Mouse (Mus musculus) left cerebral cortex, postnatal 14 days (tissue): Measurements from ENCODE around the gene Ppp1r13b. TPM values are rescaled to one million over a fixed set of nuclear protein-coding genes. Genes with fewer than 3 reads are reported as not detected.

Experiments
- DNase-seq, 2 experiments: peaks; one replicate each; pipeline ENCODE4 v3.0.0; 2021 to 2022; ENCODE audit warnings: low spot score in 2 of 2, mixed read lengths in 1 of 2
- intact Hi-C: fragments of 180-260 bp; cut with DNase I; formaldehyde crosslinking; loops from one replicate; pipeline ENCODE4 v1.15.1; 2025
- total RNA-seq, 2 experiments: library from RNA; stranded (reverse); gene quantifications; 2 replicates each; pipeline ENCODE4 v1.2.3; 2021

Gene Ppp1r13b
- total RNA-seq, 2 experiments from 2014 or later, result 61.2 to 64.4 TPM

- DNase-seq, result no peak
- intact Hi-C loops, result no loop called here
Observed at GRCm38 (mm10) chr12:111812611-111813010, 95.3 kb downstream of the Ppp1r13b start.

- intact Hi-C loops, result no loop called here
- DNase-seq, result no peak
Observed at GRCm38 (mm10) chr12:111812075-111812474, 95.8 kb downstream of the Ppp1r13b start.

GRCm38 (mm10) chr12:111809762-111810161 lies 98.1 kb downstream of the Ppp1r13b start:
- intact Hi-C loops, result no loop called here

GRCm38 (mm10) chr12:111808775-111809174 lies 99.1 kb downstream of the Ppp1r13b start:
- DNase-seq, result no peak
- intact Hi-C loops, result no loop called here

More at GRCm38 (mm10) chr12:111809762-111810161, 98.1 kb downstream of the Ppp1r13b start:
- DNase-seq, result peak; percentile 66 to 74

DNA sequence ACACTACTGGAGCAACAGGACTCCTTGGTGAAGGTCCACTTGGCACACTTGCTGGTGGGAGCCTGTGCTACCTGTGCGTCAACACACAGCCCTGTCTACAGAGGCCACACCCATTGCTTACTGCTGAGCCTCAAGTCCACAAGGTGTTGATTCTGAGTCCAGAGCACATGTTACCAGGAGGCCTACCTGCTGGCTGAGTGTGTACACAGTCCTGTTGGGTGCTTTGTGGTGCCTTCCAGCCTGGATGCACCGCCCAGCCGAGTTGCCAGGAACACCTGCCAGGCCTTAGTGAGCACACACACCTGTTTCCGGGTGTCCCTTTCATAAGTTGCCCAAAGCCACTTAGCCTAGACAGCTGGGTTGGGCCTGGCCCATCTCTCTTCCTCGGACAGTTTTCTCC lies 104.4 kb downstream of the Ppp1r13b start:
- no peak for DNase-seq
- intact Hi-C loops, result no loop called here

- intact Hi-C loops, result no loop called here
- DNase-seq, result peak in 1 of 2 experiments; percentile 54
Observed at GRCm38 (mm10) chr12:111800459-111801183, 107.3 kb downstream of the Ppp1r13b start.

GRCm38 (mm10) chr12:111798493-111798892 lies 109.4 kb downstream of the Ppp1r13b start:
- intact Hi-C loops, result no loop called here
- DNase-seq, result no peak

DNA sequence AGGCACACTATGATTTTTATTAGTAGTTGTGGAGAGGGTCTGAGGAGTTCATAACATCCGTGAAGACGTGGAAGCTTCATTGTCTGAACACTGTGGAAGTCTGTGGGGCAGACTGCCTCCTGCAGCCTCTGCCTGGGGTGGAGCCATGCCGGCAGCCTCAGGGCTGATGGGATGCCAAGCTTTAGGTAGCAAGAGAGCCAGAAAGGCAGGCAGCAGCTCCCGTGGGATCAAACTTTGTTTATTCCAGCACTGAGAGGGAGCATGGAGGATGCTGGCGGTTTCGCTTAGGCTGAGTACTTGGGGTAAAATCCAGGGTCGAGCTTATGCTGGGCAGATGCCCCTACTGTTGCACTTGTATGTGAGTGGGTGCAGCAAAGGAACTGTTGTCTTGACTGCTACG lies 110.7 kb downstream of the Ppp1r13b start:
- intact Hi-C loops, result no loop called here
- DNase-seq, result no peak

GRCm38 (mm10) chr12:111795180-111795895 lies 112.6 kb downstream of the Ppp1r13b start:
- intact Hi-C loops, result no loop called here
- DNase-seq, result peak in 1 of 2 experiments; percentile 48

DNA sequence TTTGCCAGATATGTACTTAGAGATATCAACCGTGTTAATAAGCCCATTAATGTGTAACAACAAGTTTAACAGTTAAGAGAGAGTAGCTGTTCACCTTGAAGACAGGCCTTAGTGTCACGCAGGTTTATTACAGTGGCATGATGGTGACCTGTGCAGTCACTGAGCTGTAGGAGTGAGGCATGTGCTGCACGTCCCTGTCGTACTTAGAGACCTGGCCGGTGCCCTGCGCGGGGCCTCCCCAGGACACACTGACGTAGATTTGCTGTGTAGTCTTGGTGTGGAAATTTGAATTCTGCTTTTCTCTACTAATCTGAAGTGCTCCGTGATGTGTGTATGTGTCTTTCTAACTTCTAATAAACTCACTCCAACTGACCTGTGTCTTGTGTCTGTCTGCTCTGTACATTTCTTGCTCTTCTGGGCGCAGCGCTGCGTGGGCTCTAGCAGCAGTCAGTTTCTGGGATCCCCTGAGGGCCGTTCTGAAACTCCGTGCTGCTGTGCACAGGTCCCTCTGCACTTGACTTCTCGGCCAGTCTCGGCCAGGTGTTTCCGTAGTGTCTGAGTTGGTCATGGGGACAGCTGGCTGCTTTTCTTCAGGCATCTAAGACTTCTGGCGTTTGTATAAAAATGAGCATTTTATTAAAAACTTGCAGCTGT lies 113.3 kb downstream of the Ppp1r13b start:
- no peak for DNase-seq
- intact Hi-C loops, result no loop called here

DNA sequence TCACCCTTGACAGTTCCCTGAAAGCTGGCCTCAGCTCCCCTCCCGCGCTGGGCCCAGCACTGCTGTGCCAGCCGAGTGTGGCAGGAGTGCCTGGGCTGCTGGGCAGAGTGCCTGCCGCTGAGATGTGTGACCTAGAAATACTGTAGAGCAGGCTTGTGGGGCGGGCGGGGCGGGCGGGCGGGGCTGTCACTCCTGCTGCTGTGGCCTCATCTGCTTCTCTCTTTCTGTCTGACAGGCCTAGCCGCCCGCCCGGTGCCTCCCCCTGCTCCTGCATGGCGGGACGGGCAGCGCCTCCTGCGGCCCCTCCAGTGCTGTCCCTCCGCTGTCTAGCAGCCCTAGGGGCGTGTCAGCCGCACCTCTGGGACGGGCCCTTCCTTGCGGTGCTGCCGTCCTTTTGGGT lies 113.8 kb downstream of the Ppp1r13b start:
- intact Hi-C loops, result no loop called here
- DNase-seq, result no peak

DNA sequence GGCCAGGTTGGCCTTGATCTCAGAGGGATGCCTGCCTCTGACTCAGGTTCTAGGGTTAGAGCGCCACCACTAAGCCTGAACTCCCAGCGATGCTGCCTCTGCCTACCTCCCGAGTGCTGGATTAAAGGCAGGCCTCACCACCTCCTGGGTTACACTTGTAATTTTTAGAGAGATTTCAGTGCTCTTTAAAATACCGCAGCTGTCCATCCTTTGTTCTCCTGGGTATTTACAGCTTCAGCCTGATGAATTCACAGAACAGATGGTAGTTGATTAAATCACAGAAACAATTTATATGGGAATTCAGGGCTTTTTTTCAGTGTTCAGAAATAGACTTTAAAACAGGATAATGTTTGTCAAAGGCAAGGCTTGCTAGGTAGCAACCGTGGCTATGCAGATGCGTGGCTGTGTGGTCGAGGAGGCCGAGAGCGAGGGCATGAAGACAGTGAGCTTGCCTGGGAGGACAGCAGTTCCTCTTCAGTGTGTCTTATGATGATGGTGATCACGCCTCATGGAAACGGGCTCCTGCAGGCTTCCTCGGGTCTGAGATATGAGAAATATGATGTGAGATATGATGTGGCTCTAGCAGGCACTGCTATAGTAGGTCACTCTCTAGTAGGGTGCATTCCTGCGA lies 116.3 kb downstream of the Ppp1r13b start:
- intact Hi-C loops, result no loop called here
- DNase-seq, result peak in 1 of 2 experiments; percentile 47

DNA sequence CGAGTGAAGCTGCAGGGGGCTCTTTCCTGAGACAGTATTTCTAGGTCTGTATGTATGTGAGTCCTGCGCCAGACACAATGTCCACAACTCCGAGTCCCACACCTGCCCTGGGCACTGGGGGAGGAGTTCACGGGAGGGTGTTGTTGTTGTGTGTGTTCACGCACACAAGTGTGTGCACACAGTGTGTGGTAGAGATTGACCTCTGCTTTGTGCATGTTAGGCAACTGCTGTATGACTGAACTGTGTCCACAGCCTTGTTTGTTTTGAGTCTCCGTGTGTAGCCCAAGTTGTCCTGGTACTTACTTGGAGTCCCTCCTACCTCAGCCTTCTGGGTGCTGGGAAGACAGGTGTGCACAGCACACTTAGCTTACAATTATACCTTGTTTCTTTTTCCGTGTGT lies 117.3 kb downstream of the Ppp1r13b start:
- no peak for DNase-seq
- intact Hi-C loops, result no loop called here

DNA sequence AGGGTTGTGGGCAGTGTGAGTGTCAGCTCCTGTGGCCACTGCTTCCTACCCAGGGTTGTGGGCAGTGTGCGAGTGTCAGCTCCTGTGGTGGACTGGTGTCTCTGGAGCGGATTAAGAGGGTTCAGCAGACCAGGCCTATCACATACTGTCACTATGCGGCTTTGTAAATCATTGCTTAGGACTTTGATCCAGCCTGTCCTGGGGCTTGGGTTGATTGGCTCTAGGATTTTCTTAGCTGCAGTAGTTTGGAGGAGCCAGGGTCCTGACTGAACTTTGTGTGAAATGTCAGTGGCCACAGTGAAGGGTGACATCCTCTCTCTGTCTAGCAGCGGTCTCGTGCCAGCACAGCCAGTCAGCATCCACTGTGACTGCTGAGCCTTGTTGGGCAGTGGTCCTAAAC lies 117.8 kb downstream of the Ppp1r13b start:
- intact Hi-C loops, result no loop called here
- no peak for DNase-seq

DNA sequence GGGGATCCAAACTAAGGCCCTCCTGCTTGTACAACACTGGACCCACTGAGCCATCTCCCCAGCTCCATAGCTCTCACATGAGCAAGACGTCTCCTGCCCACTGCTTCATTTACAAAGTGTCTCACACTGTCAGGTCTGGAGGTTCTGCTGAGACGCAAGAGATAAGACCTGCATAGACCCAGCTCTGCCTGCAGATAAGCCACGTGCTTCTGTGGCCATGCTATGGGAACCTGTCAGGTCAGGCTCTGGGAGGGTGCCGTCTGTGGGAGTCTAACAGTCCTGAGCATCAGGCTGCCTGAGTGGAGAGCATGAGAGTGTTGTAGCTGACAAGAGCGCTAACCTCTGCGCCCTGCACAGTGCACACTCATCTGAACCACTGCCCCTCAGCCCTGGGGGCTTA lies 120.9 kb downstream of the Ppp1r13b start:
- DNase-seq, result no peak
- intact Hi-C loops, result no loop called here

- intact Hi-C loops, result no loop called here
- DNase-seq, result no peak
Observed at GRCm38 (mm10) chr12:111785174-111785573, 122.7 kb downstream of the Ppp1r13b start.

- intact Hi-C loops, result no loop called here
- no peak for DNase-seq
Observed at GRCm38 (mm10) chr12:111779544-111779943, 128.4 kb downstream of the Ppp1r13b start.
